Mouse (Mus musculus) adrenal gland, postnatal 36 days (tissue): ENCODE data around the gene Vmn1r235. TPM values are rescaled to one million over a fixed set of nuclear protein-coding genes. Genes with fewer than 3 reads are reported as not detected.
"Not testable (repeated sequence)": the region's sequence is repeated elsewhere in the genome, so short reads cannot be mapped to it uniquely, and the experiment has no call there.

ENCODE experiments used
- DNase-seq, 2 experiments: peaks; one replicate each; pipeline ENCODE4 v3.0.0; 2021; ENCODE audit warnings: mixed read lengths in 1 of 2
- long read RNA-seq, 2 experiments: library from polyadenylated mRNA; stranded (forward); transcript quantifications; one replicate each; pipeline ENCODE4 v2.0.0; 2021; ENCODE audit warnings: borderline sequencing depth in 2 of 2
- microRNA-seq: library from miRNA; unstranded; fragments of <30 nt; microRNA quantifications from one replicate; pipeline ENCODE4 v1.2.0, GENCODE M21; 2021
- total RNA-seq, 2 experiments: library from RNA; stranded (reverse); gene quantifications; 2 replicates each; pipeline ENCODE4 v1.2.3; 2021

Vmn1r235 gene
- not detected for total RNA-seq
- long read RNA-seq, experiment 1 = 0 reads
- long read RNA-seq, experiment 2 = 0 reads

GRCm38 (mm10) chr17:21256111-21256510 is at the start of gene Vmn1r235:
TSS of gene Vmn1r235 (plus strand) at chr17:21256411.
- DNase-seq = no peak

GRCm38 (mm10) chr17:21211081-21211480 is 45.1 kb upstream of the Vmn1r235 start:
- not testable (repeated sequence) for DNase-seq

GRCm38 (mm10) chr17:21225787-21226186 is 30.4 kb upstream of the Vmn1r235 start, which contains the start of gene Vmn1r234:
TSS of gene Vmn1r234 (plus strand) at chr17:21226087.
- DNase-seq = no peak

- peak; percentile 35 to 37 for DNase-seq
Measured at GRCm38 (mm10) chr17:21231654-21232053, 24.6 kb upstream of the Vmn1r235 start.

GRCm38 (mm10) chr17:21272103-21272502 is 15.9 kb downstream of the Vmn1r235 start:
- peak in 1 of 2 experiments; percentile 28 for DNase-seq

- no peak for DNase-seq
Measured at GRCm38 (mm10) chr17:21282642-21283041, 26.4 kb downstream of the Vmn1r235 start, which contains the start of gene Vmn1r236. TSS of gene Vmn1r236 (plus strand) at chr17:21282942.

- no peak for DNase-seq
Measured at GRCm38 (mm10) chr17:21284395-21284794, 28.2 kb downstream of the Vmn1r235 start.

- DNase-seq = no peak
Measured at GRCm38 (mm10) chr17:21289695-21290094, 33.5 kb downstream of the Vmn1r235 start.

GRCm38 (mm10) chr17:21311565-21311964 is 55.4 kb downstream of the Vmn1r235 start, which contains the start of gene Vmn1r237:
TSS of gene Vmn1r237 (plus strand) at chr17:21311865.
- DNase-seq = no peak

Small RNA genes lying within 50 kb of the gene (microRNA-seq; reads per million reads assigned to microRNA genes)
- not detected for gene Gm26384

Other genes starting within 250 kb of the Vmn1r235 start
- 10 to 100 TPM; 14.9 to 15.8 TPM for gene Zfp160, start 247.5 kb upstream of the Vmn1r235 start, total RNA-seq
- not detected for gene Vmn1r234, start 30.3 kb upstream of the Vmn1r235 start, total RNA-seq
- not detected for gene Vmn1r236, start 26.5 kb downstream of the Vmn1r235 start, total RNA-seq
- gene Vmn1r237, start 55.5 kb downstream of the Vmn1r235 start, total RNA-seq = not detected
- gene Zfp677, start 127.3 kb downstream of the Vmn1r235 start, total RNA-seq = 1 to 10 TPM; 3.0 to 5.5 TPM
- 1 to 10 TPM; 2.4 to 2.5 TPM for gene Zfp54, start 166.8 kb downstream of the Vmn1r235 start, total RNA-seq
- gene Zfp51, start 194.0 kb downstream of the Vmn1r235 start, total RNA-seq = 1 to 10 TPM; 7.3 TPM
- 1 to 10 TPM; 3.5 to 3.9 TPM for gene Zfp53, start 232.6 kb downstream of the Vmn1r235 start, total RNA-seq